Mouse (Mus musculus): Measurements from ENCODE around the gene Camta1.

DNA sequence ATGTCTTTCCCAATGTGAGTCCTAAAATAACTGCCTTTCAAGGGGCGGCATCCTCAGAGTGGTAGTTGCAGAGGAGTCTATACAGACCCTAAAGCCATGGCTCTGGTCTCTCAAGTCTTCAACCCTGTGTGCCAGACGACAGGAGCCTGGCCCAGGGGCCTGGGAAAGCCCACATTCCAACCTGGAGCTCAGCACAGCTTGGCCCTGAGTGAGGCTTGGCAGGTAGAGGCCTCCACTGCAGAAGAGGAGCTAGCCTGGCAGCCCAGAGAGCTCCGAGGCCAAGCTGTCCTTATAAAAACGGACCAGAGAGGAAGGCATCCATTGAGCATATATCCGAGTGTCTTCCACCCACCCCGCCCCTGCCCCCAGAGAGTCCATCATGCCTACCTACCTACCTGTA is 452.4 kb downstream of the Camta1 start:
- TF ChIP-seq POLR2A (IDR thresholded peaks at IDR 0.05; ENCODE audit: borderline replicate concordance, low read depth, low read length) (no peak), CTCF (IDR thresholded peaks at IDR 0.05; ENCODE audit: low read depth, low read length) (no peak)

Measured in bone marrow macrophage, adult 2 months (primary cell).